Mouse (Mus musculus) kidney, adult 2 months (tissue): ENCODE data around the gene Tiprl. TPM values are rescaled to one million over a fixed set of nuclear protein-coding genes. Genes with fewer than 3 reads are reported as not detected.

Experiments used
- DNase-seq: peaks from one replicate; pipeline ENCODE4 v3.0.0; 2021
- H3K27ac ChIP-seq: fragments of 200-500 bp; 2 replicates; pipeline ENCODE4 v1.5.1; 2012; ENCODE audit warnings: low read depth, low read length, control low read depth, inconsistent platforms; ENCODE audit not compliant: insufficient read depth
- H3K27me3 ChIP-seq: fragments of 200-500 bp; replicated peaks from 2 replicates; pipeline ENCODE4 v1.6.1; 2012; ENCODE audit warnings: mild to moderate bottlenecking, moderate library complexity, low read length, inconsistent platforms; ENCODE audit not compliant: control insufficient read depth, insufficient read depth
- H3K36me3 ChIP-seq: fragments of 200-500 bp; 2 replicates; pipeline ENCODE4 v1.6.1; 2012; ENCODE audit warnings: mild to moderate bottlenecking, moderate library complexity, low read length, inconsistent platforms; ENCODE audit not compliant: control insufficient read depth, insufficient read depth
- H3K4me1 ChIP-seq: fragments of 200-500 bp; 2 replicates; pipeline ENCODE4 v1.6.1; 2011; ENCODE audit warnings: low read length; ENCODE audit not compliant: control insufficient read depth, insufficient read depth
- H3K4me3 ChIP-seq: fragments of 200-500 bp; 2 replicates; pipeline ENCODE4 v1.5.1; 2011; ENCODE audit warnings: mild to moderate bottlenecking, low read depth, low read length, control low read depth; ENCODE audit not compliant: insufficient read depth
- CTCF ChIP-seq: fragments of 200-500 bp; conservative IDR thresholded peaks from 2 replicates; pipeline ENCODE4 v1.5.1; 2011; ENCODE audit warnings: low read depth, mild to moderate bottlenecking, control low read depth, low read length, moderate library complexity, mixed read lengths; ENCODE audit not compliant: insufficient read depth, insufficient read length
- POLR2A ChIP-seq: fragments of 200-500 bp; IDR thresholded peaks from one replicate; pipeline ENCODE4 v1.6.1; 2011; ENCODE audit warnings: low read depth, low read length, control low read depth
- WGBS: fragments of 180-500 bp; shearing (Covaris S2); methylation state at CpG from one replicate; pipeline ENCODE4 v1.1.7; 2018; 5-methylcytosine and 5-hydroxymethylcytosine counted together
- polyA plus RNA-seq: library from polyadenylated mRNA; depleted of rRNA; stranded (reverse); fragments of >200 nt; gene quantifications from 2 replicates; pipeline ENCODE4 v1.2.3, GENCODE M21; 2012

The Tiprl gene
- polyA plus RNA-seq, 1 experiment: 21.0 TPM

DNA sequence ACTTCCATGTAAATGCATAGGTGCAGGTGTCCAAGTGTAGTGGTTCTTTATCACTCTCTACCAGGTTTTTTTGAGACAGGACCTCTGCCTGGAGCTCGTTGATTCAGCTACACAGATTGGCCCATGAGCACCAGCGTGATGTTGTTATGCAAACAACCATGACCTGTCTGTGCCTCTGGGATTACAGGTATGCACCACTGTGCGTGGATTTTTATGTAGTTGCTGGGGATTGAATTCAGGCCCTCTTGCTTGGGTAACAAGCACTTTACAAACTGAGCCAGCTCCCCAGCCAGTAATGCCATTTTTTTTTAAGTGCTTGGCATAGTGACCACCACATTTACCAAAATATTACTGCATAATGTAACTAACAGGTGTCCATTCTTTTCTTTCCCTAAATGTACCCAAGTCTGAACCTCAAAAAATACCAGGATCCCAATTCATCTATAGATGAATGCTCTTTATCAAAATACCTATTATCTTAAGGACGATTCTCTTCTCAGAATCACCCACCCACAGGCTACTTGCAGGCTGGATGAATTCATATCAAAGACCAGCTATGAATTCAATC is 35.3 kb downstream of the Tiprl start:
- 85% methylated on average over 4 of the region's 4 CpGs for WGBS
- DNase-seq: no peak
- Histone ChIP-seq H3K4me3 (no peak overlapping the region), H3K4me1 (peaks cover 5% of the 10 kb centered on the region; the same call in 1 of the 2 replicates), H3K27me3 (no peaks in the 10 kb centered on the region), H3K27ac (no peak overlapping the region), H3K36me3 (no peaks in the 10 kb centered on the region)
- TF ChIP-seq POLR2A (no peak), CTCF (no peak)

DNA sequence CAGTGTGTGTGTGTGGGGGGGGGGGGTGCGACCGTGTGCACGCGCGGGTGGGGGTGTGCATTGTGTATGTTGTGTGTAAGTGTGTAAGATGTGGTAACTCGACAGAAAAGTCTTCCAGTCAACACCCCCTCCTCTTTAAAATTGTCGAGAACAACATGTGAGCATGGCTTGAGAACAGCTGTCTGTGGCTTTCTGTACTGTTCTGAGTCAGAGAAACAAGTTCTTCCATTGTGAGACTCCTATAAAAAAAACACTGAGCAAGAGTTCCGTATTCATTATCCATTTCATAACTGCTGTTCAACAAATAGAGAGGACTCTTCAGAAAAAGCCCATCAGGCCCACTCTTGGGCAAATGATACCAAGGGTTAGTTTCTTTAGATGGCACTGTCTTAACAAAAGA is 36.0 kb downstream of the Tiprl start:
- H3K27ac ChIP-seq: no peak overlapping the region
- TF ChIP-seq CTCF (no peak), POLR2A (no peak)
- 86% methylated on average over 8 of the region's 8 CpGs for WGBS
- H3K4me3 ChIP-seq: no peak overlapping the region
- H3K36me3 ChIP-seq: no peaks in the 10 kb centered on the region
- H3K4me1 ChIP-seq: peaks cover 5% of the 10 kb centered on the region; the same call in 1 of the 2 replicates
- DNase-seq: no peak
- no peaks in the 10 kb centered on the region for H3K27me3 ChIP-seq

DNA sequence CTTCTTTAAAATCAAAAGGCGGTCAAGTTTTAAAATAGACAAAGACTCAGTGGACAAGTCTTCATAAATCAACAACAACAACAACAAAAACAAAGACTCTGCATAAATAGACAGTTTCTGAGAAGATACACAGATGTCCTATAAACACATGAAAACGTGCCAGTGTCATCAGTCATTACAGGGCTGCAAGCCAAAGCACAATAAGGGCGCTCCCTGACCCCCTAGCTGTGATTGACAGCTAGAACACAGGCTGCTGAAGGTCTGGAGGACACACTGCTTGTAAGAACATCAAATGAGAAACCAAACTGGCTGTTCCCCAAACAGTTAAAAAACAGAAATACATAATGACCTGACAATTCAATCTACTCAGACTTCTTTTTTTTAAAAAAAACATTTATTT is 37.2 kb downstream of the Tiprl start:
- no peak overlapping the region for H3K4me3 ChIP-seq
- H3K36me3 ChIP-seq: no peaks in the 10 kb centered on the region
- peaks cover 13% of the 10 kb centered on the region for H3K4me1 ChIP-seq
- peak; percentile 64 for DNase-seq
- TF ChIP-seq CTCF: no peak
- no peak for TF ChIP-seq POLR2A
- no peak overlapping the region for H3K27ac ChIP-seq
- WGBS: 56% methylated on average over 3 of the region's 3 CpGs
- H3K27me3 ChIP-seq: no peaks in the 10 kb centered on the region

DNA sequence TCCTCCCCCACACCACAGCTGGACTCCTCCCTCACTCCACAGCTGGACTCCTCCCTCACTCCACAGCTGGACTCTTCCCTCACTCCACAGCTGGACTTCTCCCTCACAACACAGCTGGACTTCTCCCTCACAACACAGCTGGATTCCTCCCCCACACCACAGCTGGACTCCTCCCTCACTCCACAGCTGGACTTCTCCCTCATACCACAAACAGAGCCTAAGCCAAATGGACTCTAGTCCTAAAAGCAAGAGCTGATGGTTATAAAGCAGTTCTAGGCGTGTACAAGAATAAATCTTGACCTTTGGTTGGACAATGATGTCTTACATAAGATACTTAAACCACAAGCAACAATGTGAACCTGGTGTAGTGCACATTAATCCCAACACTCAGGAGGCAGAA is 37.8 kb downstream of the Tiprl start:
- WGBS: 44% methylated on average over 1 of the region's 1 CpGs
- H3K4me3 ChIP-seq: no peak overlapping the region
- no peaks in the 10 kb centered on the region for H3K36me3 ChIP-seq
- H3K27ac ChIP-seq: peak overlapping the region; percentile 83; the same call in 1 of the 2 replicates
- peaks cover 15% of the 10 kb centered on the region for H3K4me1 ChIP-seq
- no peak for TF ChIP-seq CTCF
- TF ChIP-seq POLR2A: no peak
- H3K27me3 ChIP-seq: no peaks in the 10 kb centered on the region
- DNase-seq: peak; percentile 67

DNA sequence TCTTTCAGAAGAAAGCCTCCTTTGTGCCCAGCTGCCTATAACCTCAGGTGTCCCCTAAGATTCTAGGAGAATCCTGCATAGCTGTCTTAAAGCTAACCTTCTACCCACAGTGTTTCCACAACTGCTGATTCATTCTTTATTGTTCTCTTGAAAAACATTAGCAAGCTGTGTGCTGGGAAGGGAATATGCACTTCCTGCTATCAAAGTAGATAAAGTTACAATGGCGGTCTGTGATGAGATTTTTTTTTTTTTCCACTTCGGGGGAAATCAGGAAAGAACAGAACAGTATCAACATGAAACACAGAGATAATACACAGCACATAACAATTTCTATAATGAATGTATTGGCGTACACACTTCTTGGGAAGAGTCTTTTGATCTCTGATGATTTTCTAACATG is 38.9 kb downstream of the Tiprl start:
- no peaks in the 10 kb centered on the region for H3K27me3 ChIP-seq
- DNase-seq: no peak
- WGBS: 46% methylated on average over 3 of the region's 3 CpGs
- peaks cover 17% of the 10 kb centered on the region for H3K4me1 ChIP-seq
- no peaks in the 10 kb centered on the region for H3K36me3 ChIP-seq
- TF ChIP-seq POLR2A (no peak), CTCF (no peak)
- H3K4me3 ChIP-seq: no peak overlapping the region
- no peak overlapping the region for H3K27ac ChIP-seq

DNA sequence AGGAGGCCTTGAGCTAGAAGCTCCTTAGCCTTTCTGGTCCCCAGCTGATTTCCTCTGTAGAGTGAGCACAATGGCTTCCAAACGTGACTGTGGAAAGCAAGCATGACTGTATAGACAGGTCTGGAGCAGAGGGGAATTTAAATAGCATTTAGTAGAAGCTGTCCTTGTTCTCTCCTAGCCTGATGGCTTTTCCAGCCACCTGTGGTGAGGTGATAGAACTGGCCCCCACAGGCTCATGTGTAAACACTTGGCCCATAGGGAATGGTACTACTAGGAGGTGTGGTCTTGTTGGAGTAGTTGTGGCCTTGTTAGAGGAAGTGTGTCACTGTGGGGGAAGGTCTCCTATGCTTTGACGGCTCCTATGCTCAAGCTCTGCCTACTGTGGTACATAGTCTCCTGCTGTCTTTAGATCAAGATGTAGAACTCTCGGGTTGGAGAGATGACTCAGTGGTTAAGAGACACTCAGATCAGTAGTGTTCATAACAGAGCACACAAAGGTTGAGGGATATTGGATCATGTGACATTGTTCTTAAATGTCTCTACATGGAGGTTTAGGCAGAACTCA is 41.3 kb downstream of the Tiprl start:
- WGBS: 85% methylated on average over 3 of the region's 3 CpGs
- no peak for DNase-seq
- Histone ChIP-seq H3K27me3 (no peaks in the 10 kb centered on the region), H3K4me3 (no peak overlapping the region), H3K27ac (no peak overlapping the region; the same call in 1 of the 2 replicates), H3K4me1 (peaks cover 21% of the 10 kb centered on the region), H3K36me3 (no peaks in the 10 kb centered on the region)
- no peak for TF ChIP-seq CTCF
- TF ChIP-seq POLR2A: no peak

DNA sequence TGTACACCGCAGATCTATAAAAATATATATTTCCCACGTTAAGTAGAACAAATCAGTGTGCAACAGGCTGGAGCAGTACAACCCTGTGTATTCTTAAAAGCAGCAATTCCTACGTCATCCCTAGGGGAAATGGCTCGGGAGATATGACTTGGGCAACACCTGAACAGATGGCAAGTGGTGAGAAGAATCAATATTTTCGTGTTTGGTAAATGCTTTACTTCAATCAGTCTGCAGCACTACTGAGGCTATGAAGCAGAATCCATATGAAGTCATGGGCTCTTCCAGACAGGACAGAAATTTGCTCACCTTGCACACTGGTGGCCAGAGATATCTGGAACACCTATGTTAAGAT is 42.2 kb downstream of the Tiprl start:
- Histone ChIP-seq H3K4me1 (peaks cover 19% of the 10 kb centered on the region), H3K27ac (peak overlapping the region; percentile 34), H3K4me3 (peak overlapping the region; percentile 97), H3K27me3 (no peaks in the 10 kb centered on the region), H3K36me3 (no peaks in the 10 kb centered on the region)
- 8% methylated on average over 5 of the region's 5 CpGs for WGBS
- no peak for DNase-seq
- TF ChIP-seq POLR2A: no peak
- no peak for TF ChIP-seq CTCF
